Mouse (Mus musculus) bone marrow macrophage, adult 2 months (primary cell): ENCODE measurements around the gene Gstp3. TPM values are rescaled to one million over a fixed set of nuclear protein-coding genes. Genes with fewer than 3 reads are reported as not detected.
"Not testable (repeated sequence)": the region's sequence is repeated elsewhere in the genome, so short reads cannot be mapped to it uniquely, and the experiment has no call there.

ENCODE experiments used
- H3K27ac ChIP-seq: 2 replicates; pipeline ENCODE4 v1.5.1; 2012; ENCODE audit warnings: low read depth, low read length; ENCODE audit not compliant: insufficient read depth
- H3K4me1 ChIP-seq: 2 replicates; pipeline ENCODE4 v1.6.1; 2012; ENCODE audit warnings: low read length; ENCODE audit not compliant: control insufficient read depth, insufficient read depth
- H3K4me3 ChIP-seq: 2 replicates; pipeline ENCODE4 v1.5.1; 2012; ENCODE audit warnings: mild to moderate bottlenecking, low read length, moderate library complexity; ENCODE audit not compliant: insufficient read depth
- CTCF ChIP-seq: IDR thresholded peaks from 2 replicates; pipeline ENCODE4 v1.5.1; 2012; ENCODE audit warnings: low read depth, mild to moderate bottlenecking, low read length, moderate library complexity
- POLR2A ChIP-seq: IDR thresholded peaks from 2 replicates; pipeline ENCODE4 v1.6.1; 2012; ENCODE audit warnings: mild to moderate bottlenecking, low read depth, low read length, borderline replicate concordance
- polyA plus RNA-seq: library from polyadenylated mRNA; stranded (reverse); fragments of >200 nt; gene quantifications from 2 replicates; pipeline ENCODE4 v1.2.4, GENCODE M21; 2012; ENCODE audit not compliant: missing spikeins, insufficient read depth, insufficient read length

Gstp3 gene
- polyA plus RNA-seq, 1 experiment: not detected

DNA sequence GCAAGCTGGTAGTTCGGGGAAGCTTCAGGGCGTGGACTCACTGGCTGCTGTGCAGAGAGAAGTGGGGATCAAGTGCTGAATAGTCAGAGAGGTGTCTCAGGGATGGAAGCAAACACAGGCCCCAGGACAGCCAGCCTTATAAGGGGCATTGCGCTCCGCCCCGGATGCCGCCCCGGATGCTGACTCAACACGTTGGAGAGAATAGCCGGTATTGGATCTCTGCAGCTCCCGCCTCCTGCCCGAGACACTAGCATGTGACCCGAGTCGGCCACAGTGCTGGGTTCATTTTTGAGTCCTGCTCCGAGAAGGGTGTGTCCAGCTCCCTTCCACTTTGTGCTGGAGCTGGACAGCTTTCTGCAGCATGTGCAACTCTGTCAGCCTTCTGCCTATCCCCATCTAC is 17.2 kb downstream of the Gstp3 start:
- Histone ChIP-seq H3K4me1 (peaks cover 10% of the 10 kb centered on the region; the same call in 1 of the 2 replicates), H3K27ac (no peak overlapping the region), H3K4me3 (no peak overlapping the region)
- no peak for TF ChIP-seq CTCF
- TF ChIP-seq POLR2A: no peak

DNA sequence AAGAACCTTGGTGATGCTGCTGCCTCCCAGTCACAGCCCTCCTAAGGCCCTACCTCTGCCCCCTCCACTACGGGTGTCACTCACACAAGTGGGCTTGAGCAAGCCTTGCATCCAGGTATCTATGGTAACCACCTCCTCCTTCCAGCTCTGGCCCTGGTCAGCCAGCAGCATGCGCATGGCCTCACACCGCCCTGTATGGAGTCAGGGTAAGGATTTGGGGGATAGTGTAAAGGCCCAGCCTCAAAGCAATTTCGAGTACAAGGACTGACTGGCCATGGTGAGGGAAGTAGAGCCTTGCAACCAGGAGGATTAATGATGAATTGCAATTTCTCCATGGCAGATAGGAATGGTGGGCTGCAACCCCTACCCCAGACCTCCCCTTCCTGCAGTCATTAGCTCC is 17.9 kb downstream of the Gstp3 start:
- peaks cover 13% of the 10 kb centered on the region for H3K4me1 ChIP-seq
- not testable (repeated sequence) for H3K4me3 ChIP-seq, H3K27ac ChIP-seq

DNA sequence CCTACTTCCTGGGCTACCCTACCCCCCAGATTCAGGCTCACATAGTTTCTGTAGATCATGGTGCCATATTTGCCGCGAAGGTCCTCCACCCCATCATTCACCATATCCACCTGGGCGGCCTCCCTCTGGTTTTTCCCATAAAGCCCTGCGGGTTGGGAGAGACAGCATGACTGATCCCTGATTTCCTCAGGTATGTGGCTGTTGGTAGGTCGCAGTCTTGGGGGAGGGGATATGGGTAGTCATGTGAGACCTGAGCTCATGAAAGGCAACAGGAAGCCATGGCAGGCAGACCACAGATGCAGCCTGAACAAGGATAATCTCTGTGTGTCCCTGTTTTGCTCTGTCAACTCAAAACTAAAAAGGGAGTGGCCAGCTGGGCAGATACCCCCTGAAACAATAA is 18.4 kb downstream of the Gstp3 start:
- H3K4me1 ChIP-seq: peaks cover 11% of the 10 kb centered on the region
- H3K4me3 ChIP-seq, H3K27ac ChIP-seq: not testable (repeated sequence)

DNA sequence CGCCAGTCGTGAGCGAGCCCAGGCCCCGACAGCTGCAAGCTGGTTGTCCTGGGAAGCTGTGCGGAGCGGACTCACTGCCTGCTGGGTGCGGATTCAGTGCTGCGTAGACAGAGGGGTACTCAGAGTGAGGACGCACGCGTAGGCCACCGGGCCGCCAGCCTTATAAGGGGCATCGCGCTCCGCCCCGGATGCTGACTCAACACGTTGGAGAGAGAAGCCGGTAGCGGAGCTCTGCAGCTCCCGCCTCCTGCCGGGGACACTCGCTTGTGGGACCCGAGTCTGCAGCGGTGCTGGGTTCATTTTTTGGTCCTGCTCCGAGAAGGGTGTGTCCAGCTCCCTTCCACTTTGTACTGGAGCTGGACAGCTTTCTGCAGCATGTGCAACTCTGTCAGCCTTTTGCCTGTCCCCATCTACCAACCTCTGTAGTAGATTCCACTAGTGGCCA is 21.6 kb downstream of the Gstp3 start, which contains the start of gene Gstp1:
Gene Gstp1 (minus strand): TSS at position 198 of the 445 bp plus-strand sequence.
- H3K27ac ChIP-seq: no peak within 1 kb of the TSS
- peak within 1 kb of the TSS; percentile 83 for H3K4me3 ChIP-seq
- peaks cover 9% of the 10 kb centered on the region for H3K4me1 ChIP-seq
- TF ChIP-seq POLR2A (no peak), CTCF (no peak)

DNA sequence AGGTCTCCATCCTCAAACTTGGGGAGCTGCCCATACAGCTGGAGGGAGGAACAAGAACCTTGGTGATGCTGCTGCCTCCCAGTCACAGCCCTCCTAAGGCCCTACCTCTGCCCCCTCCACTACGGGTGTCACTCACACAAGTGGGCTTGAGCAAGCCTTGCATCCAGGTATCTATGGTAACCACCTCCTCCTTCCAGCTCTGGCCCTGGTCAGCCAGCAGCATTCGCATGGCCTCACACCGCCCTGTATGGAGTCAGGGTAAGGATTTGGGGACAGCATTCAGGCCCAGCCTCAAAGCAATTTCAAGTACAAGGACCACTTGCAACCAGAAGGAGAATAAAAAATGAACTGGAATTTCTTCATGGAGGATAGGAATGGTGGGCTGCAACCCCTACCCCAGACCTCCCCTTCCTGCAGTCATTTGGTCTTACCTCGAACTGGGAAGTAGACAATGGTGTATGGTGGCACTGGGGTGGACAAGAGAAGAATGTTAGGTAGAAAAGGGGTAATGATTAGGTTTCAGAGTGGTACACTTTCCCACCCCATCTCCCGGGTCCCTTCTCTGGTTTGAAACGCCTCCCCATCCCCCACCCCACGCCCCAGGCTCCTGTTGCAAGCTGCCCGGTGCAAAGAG is 22.1 kb downstream of the Gstp3 start:
- peak overlapping the region; percentile 83 for H3K4me3 ChIP-seq

DNA sequence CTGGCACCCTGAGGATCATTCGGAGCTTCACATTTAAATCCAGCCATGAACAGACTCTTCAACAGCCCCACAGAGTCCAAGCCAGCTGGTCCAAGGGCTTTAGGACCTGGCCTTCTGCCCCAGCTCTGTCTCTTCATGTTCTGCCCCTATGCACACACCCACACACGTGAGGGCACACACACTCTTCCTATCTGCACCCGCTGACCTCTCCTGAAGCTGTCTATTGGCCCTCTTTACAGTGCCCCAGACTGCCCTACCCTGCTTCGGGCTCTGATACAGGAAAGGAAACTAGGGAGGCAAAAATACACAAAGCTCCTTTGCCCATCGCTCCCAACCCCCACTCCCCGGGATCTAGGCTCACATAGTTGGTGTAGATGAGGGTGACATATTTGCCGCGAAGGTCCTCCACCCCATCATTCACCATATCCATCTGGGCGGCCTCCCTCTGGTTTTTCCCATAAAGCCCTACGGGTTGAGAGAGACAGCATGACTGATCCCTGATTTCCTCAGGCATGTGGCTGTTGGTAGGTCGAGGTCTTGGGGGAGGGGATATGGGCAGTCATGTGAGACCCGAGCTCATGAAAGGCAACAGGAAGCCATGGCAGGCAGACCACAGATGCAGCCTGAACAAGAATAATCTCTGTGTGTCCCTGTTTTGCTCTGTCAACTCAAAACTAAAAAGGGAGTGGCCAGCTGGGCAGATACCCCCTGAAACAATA is 22.9 kb downstream of the Gstp3 start:
- Histone ChIP-seq H3K27ac (no peak overlapping the region), H3K4me3 (no peak overlapping the region; the same call in 1 of the 2 replicates), H3K4me1 (peaks cover 9% of the 10 kb centered on the region)
- TF ChIP-seq POLR2A (no peak), CTCF (no peak)

More for the DNA sequence above, 22.1 kb downstream of the Gstp3 start:
- not testable (repeated sequence) for H3K4me1 ChIP-seq, H3K27ac ChIP-seq

DNA sequence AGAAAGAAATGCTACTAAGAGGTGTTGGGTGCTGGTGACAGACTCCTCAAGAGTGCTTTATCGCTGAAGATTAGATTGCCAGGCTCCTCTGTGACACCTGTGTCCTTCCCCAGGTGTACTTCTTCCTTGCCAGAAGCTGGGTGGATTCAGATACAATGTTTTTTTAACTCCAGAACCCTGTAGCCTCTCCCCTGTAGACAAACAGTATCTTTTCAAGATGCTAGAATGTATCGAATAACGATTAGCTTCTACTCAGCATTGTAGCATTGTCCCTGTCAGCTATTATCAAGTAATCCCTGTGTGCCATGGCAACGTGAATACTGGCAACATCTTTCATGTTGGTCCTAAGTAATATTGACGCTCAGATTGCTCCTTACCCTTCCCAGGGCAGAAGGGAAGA is 25.6 kb downstream of the Gstp3 start:
- H3K27ac ChIP-seq: no peak overlapping the region
- TF ChIP-seq CTCF (no peak), POLR2A (no peak)

DNA sequence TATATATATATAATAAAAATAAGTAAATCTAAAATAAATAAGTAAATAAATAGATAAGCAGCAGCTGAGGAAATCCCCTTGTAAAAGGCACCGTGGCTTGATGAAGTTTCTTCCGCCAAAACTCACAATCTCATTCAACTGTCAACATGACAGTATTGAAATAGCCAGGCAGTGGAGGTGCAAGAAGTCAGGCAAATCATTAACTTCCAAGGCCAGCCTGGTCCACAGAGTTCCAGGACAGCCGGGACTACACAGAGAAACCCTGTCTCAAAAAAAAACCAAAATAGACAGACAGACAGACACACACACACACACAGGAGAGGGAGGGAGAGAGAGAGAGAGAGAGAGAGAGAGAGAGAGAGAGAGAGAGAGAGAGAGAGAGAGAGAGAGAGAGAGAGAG is 26.1 kb downstream of the Gstp3 start:
- no peak overlapping the region for H3K27ac ChIP-seq
- TF ChIP-seq POLR2A (no peak), CTCF (no peak)
- H3K4me1 ChIP-seq: peaks cover 9% of the 10 kb centered on the region
- H3K4me3 ChIP-seq: no peak overlapping the region

More for the DNA sequence above, 25.6 kb downstream of the Gstp3 start:
- Histone ChIP-seq H3K4me1 (peaks cover 9% of the 10 kb centered on the region), H3K4me3 (no peak overlapping the region)

DNA sequence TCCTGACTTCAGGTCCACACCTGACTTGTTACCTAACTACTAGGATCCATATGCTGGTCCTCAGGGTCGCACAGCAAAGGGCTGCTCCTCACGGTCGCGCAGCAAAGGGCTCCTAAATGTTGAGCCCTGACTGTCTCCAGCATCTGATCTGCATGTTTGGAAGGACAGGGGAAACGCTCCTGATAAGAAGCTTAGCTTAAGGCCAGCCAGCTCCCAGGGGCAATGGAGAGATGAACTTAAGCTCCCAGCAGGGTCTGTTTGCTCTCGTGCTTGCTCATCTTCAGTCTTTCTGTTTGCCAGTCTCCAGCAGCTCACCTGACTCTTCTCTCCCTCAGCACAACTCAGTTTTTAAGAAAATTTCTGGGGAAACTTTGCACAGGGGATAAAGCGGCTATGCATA is 26.7 kb downstream of the Gstp3 start:
- TF ChIP-seq POLR2A (no peak), CTCF (no peak)
- H3K27ac ChIP-seq: no peak overlapping the region

DNA sequence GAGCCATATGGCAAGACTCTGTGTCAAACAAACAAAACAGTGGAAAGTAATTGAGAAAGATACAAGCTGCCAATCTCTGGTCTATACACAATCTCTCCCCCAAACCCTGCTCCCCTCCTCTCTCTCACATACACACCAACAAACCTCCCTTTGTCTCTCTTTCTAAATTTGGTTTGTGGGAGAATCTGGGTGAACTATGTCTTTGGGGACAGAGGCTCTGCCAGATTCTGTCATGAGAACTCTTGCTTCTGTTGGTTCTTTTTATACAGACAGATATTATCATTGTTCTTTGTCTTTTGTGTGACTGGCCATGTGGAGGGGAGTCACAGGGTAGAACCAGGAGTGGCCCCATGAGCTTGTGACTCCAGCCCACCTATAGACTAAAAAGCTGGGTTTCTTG is 31.8 kb downstream of the Gstp3 start:
- H3K27ac ChIP-seq: no peak overlapping the region
- no peak overlapping the region for H3K4me3 ChIP-seq
- TF ChIP-seq POLR2A (no peak), CTCF (no peak)
- no peaks in the 10 kb centered on the region for H3K4me1 ChIP-seq

More for the DNA sequence above, 26.7 kb downstream of the Gstp3 start:
- H3K4me1 ChIP-seq: peaks cover 6% of the 10 kb centered on the region; the same call in 1 of the 2 replicates
- no peak overlapping the region for H3K4me3 ChIP-seq
